Mouse (Mus musculus) neural tube, embryonic 12.5 days (tissue): ENCODE data around the gene Fam221b. TPM values are rescaled to one million over a fixed set of nuclear protein-coding genes. Genes with fewer than 3 reads are reported as not detected.

Experiments
- ATAC-seq: fragments of 200-750 bp; cut with Nextera tagmentation; 2 replicates; pipeline ENCODE4 v1.8.0; 2017; ENCODE audit warnings: low read depth, mild to moderate bottlenecking, moderate TSS enrichment, moderate library complexity; ENCODE audit not compliant: low FRiP score
- H3K27ac ChIP-seq: fragments of 300-500 bp; sonication (generic); 2 replicates; pipeline ENCODE4 v1.5.1; 2016
- H3K27me3 ChIP-seq: fragments of 300-500 bp; sonication (generic); replicated peaks from 2 replicates; pipeline ENCODE4 v1.6.1; 2016; ENCODE audit warnings: mild to moderate bottlenecking
- H3K36me3 ChIP-seq: fragments of 300-500 bp; sonication (generic); 2 replicates; pipeline ENCODE4 v1.6.1; 2016; ENCODE audit warnings: mild to moderate bottlenecking
- H3K4me1 ChIP-seq: fragments of 300-500 bp; sonication (generic); 2 replicates; pipeline ENCODE4 v1.6.1; 2016
- H3K4me2 ChIP-seq: fragments of 300-500 bp; sonication (generic); replicated peaks from 2 replicates; pipeline ENCODE4 v1.6.1; 2016; ENCODE audit warnings: mild to moderate bottlenecking
- H3K4me3 ChIP-seq: fragments of 300-500 bp; sonication (generic); 2 replicates; pipeline ENCODE4 v1.5.1; 2016
- H3K9ac ChIP-seq: fragments of 300-500 bp; sonication (generic); 2 replicates; pipeline ENCODE4 v1.6.1; 2016; ENCODE audit warnings: mild to moderate bottlenecking
- H3K9me3 ChIP-seq: fragments of 300-500 bp; sonication (generic); 2 replicates; pipeline ENCODE4 v1.6.1; 2016; ENCODE audit warnings: mild to moderate bottlenecking
- WGBS: fragments of 180-500 bp; shearing (Covaris S2); methylation state at CpG from one replicate; pipeline ENCODE4 v1.1.7; 2016; 5-methylcytosine and 5-hydroxymethylcytosine counted together
- polyA plus RNA-seq: library from polyadenylated mRNA; unstranded; fragments of >200 nt; fragmentation: Nextera tagmentation; extraction: Ambion mirVana; gene quantifications from 2 replicates; pipeline ENCODE4 v1.2.1, GENCODE M21; 2016

Gene Fam221b
- polyA plus RNA-seq, 1 experiment from 2014 or later: 3.2 TPM

DNA sequence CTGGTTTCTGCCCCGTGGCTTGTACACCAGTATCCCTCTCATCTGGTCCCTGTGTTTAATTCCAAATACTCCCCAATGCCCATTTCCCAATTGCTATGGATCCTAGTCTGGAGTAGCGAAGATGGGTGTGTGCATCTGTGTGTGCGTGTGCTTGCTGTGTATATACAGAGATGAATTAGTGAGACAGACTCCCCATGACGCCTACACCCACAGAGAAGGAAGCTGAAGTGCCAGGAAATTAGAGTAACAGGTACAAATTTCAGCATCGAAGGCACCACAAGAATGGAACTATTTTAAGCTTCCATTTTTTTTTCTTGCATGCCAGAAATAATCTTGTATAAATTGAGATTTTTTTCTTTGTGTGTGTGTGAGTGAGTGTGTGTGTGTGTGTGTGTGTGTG lies 22.1 kb upstream of the Fam221b start:
- Histone ChIP-seq H3K27me3 (no peaks in the 10 kb centered on the region), H3K4me3 (no peak overlapping the region), H3K36me3 (peaks cover 32% of the 10 kb centered on the region), H3K4me1 (no peaks in the 10 kb centered on the region), H3K9me3 (no peaks in the 10 kb centered on the region), H3K27ac (no peak overlapping the region), H3K4me2 (no peak overlapping the region), H3K9ac (no peak overlapping the region)
- WGBS: 86% methylated on average over 5 of the region's 5 CpGs
- ATAC-seq: no peak

DNA sequence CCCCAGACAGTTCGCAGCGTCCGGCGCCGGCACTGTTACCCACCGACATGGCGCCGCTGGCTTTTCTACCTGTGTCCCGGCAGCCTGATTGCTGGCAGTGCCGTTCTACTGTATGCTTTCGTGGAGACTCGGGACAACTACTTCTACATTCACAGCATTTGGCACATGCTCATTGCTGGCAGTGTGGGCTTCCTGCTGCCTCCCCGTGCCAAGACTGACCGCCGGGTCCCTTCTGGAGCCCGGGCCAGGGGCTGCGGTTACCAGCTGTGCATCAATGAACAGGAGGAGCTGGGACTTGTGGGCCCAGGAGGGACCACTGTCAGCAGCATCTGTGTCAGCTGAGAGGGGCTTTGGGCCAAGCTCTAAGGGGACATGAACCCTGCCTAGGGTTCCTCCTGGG lies 21.1 kb upstream of the Fam221b start:
- H3K4me2 ChIP-seq: no peak overlapping the region
- no peaks in the 10 kb centered on the region for H3K27me3 ChIP-seq
- no peak overlapping the region for H3K4me3 ChIP-seq
- 94% methylated on average over 17 of the region's 17 CpGs for WGBS
- peaks cover 42% of the 10 kb centered on the region for H3K36me3 ChIP-seq
- no peaks in the 10 kb centered on the region for H3K4me1 ChIP-seq
- no peak for ATAC-seq
- H3K9ac ChIP-seq: no peak overlapping the region
- H3K9me3 ChIP-seq: no peaks in the 10 kb centered on the region
- no peak overlapping the region for H3K27ac ChIP-seq

DNA sequence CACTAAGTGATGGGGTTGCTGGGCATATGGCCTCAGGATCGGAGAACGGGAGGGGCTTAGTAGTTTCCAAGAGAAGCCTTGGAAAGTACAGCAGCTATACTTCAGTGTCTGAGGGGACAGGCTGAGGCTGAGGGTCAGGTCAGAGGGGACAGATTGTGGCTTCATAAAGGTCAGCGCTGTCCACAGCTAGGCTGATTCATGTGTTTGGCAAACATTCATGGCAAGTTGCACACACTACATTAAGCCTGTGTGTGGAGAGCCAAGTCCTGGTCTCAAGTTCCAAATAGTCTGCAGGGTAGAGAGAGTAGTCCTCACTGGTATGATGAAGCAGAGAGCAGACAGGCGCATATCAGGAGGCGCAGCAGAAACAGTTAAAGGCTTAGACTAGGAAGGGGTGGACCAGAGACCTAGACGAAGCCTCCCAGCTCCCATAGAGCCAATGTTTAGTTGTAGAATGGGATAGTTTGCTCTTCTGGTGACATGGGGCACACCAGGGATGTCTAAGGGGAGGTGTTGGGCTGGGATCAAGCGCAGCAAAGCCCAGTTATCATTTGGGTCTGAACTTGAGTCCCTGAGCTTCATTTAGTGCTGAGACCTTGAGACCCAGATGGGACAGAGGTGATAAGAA lies 10.6 kb upstream of the Fam221b start:
- no peak for ATAC-seq
- WGBS: 92% methylated on average over 7 of the region's 7 CpGs

DNA sequence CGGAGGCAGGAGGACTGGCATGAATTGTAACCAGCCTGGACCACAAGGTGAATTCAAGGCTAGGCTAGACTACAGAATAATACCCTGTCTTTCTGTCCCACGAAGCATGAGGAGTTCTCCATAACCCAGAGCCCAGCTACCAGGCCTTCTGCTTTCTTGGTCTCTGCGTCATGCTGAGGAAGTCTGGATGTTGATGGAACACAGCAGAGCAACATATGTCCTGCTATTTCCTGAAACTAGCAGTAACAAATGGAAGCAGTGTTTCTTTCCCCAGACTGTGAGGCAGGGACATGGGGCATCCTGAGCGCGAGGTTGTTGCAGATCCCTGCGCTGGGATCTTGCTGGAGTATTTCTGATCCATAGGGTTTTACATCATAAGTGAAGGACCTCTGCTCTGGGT lies 9.6 kb upstream of the Fam221b start:
- H3K4me1 ChIP-seq: no peaks in the 10 kb centered on the region
- 89% methylated on average over 6 of the region's 6 CpGs for WGBS
- H3K27me3 ChIP-seq: no peaks in the 10 kb centered on the region
- H3K36me3 ChIP-seq: peaks cover 79% of the 10 kb centered on the region
- H3K4me2 ChIP-seq: no peak overlapping the region
- H3K4me3 ChIP-seq: no peak overlapping the region
- ATAC-seq: no peak
- H3K9me3 ChIP-seq: no peaks in the 10 kb centered on the region
- no peak overlapping the region for H3K27ac ChIP-seq
- H3K9ac ChIP-seq: no peak overlapping the region

More for the DNA sequence above, 10.6 kb upstream of the Fam221b start:
- Histone ChIP-seq H3K27ac (no peak overlapping the region), H3K4me3 (no peak overlapping the region), H3K9ac (no peak overlapping the region), H3K4me2 (no peak overlapping the region), H3K27me3 (no peaks in the 10 kb centered on the region), H3K9me3 (no peaks in the 10 kb centered on the region), H3K36me3 (peaks cover 76% of the 10 kb centered on the region), H3K4me1 (no peaks in the 10 kb centered on the region)

DNA sequence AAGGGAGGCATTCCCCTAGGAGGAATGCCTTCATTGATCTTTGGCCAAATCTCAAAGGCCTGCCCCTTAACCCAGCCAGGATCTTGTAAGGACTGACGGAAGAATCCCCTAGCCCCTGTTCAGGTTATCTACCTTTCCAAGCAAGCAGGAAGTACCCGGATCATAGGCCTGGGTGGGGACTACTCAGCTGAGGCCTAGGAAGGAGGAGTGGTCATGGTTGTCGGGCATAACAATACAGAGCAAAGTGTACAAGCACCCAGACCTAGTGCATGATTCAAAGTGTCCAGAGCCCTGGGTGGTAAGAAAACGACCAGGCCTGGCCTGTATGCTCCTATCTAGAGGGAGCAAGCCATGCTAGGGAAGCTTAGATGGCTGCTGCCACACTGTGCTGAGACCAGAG lies 6.7 kb upstream of the Fam221b start:
- no peak overlapping the region for H3K27ac ChIP-seq
- H3K4me3 ChIP-seq: no peak overlapping the region
- no peak for ATAC-seq
- H3K36me3 ChIP-seq: peaks cover 57% of the 10 kb centered on the region
- no peaks in the 10 kb centered on the region for H3K27me3 ChIP-seq
- 84% methylated on average over 4 of the region's 4 CpGs for WGBS
- peaks cover 13% of the 10 kb centered on the region; the same call in 1 of the 2 replicates for H3K4me1 ChIP-seq
- no peak overlapping the region for H3K4me2 ChIP-seq
- no peak overlapping the region for H3K9ac ChIP-seq
- H3K9me3 ChIP-seq: no peaks in the 10 kb centered on the region

DNA sequence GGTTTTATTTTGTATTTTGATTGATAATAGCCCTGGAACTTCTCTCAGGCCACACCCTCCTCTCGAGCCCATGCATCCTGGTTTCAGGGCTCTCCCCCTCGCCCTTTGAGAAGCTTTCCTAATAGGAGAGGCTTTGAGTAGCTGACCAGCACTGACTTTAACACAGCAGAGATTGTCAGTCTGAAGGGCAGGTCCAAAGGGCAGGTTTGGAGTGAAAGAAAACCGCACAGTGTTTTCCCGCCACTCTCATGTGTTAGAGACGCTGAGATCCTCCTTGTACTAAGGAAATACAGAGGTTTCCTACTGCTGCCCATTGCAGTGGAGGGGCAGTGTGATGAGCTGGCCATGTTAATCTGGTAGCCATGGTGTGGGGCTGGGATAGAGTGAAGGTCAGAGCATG lies 6.0 kb upstream of the Fam221b start:
- H3K9me3 ChIP-seq: no peaks in the 10 kb centered on the region
- peaks cover 53% of the 10 kb centered on the region for H3K36me3 ChIP-seq
- peaks cover 18% of the 10 kb centered on the region for H3K4me1 ChIP-seq
- no peak for ATAC-seq
- 64% methylated on average over 5 of the region's 5 CpGs for WGBS
- no peak overlapping the region for H3K4me2 ChIP-seq
- H3K4me3 ChIP-seq: no peak overlapping the region
- no peak overlapping the region for H3K27ac ChIP-seq
- no peak overlapping the region for H3K9ac ChIP-seq
- no peaks in the 10 kb centered on the region for H3K27me3 ChIP-seq

DNA sequence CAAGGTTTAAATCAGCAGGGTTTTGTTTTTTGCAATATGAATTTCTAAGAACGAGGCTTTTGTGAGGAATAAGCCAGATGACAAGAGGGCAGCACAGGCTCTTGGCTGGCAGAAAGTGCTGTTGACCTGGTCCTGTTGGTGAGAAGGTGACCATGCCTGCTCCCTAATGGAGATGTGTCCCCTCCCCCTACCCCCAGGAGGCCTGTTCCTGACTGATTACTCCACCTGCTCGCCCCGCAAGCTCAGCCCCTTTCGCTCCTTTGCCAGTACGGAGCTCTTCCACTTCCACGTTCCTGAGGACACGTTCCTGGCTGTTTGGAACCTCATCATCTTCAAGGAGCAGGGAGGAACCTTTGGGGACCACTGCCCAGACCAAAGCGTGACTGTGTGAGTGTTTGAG lies 4.8 kb upstream of the Fam221b start:
- no peak for ATAC-seq
- no peak overlapping the region for H3K27ac ChIP-seq
- 75% methylated on average over 8 of the region's 8 CpGs for WGBS
- H3K4me2 ChIP-seq: no peak overlapping the region
- no peaks in the 10 kb centered on the region for H3K9me3 ChIP-seq
- H3K4me1 ChIP-seq: peaks cover 25% of the 10 kb centered on the region
- no peak overlapping the region for H3K4me3 ChIP-seq
- no peak overlapping the region for H3K9ac ChIP-seq
- no peaks in the 10 kb centered on the region for H3K27me3 ChIP-seq
- peaks cover 47% of the 10 kb centered on the region for H3K36me3 ChIP-seq

DNA sequence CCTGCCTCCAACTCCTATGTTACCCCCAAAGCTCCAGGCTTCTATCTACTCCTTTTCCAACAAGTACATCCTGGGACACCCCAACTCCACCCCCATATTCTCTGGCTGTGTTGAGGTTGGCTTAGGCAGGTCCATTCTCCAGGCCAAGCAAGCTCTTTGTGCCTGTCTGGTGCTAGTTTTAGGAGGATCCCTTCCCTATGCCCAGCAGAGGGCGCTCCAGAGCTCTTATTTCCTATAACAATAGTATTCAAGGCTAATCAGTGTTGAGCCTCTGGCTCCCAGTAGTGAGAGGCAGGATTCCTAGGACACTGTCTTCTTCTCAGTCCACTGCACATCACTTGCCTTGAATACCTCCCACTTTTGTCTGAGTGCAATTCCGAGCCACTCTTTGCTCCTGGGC lies 3.1 kb upstream of the Fam221b start:
- peak; percentile 29; the same call in 1 of the 2 replicates for ATAC-seq
- no peak overlapping the region for H3K27ac ChIP-seq
- 1% methylated on average over 2 of the region's 2 CpGs for WGBS
- no peaks in the 10 kb centered on the region for H3K9me3 ChIP-seq
- peak overlapping the region; percentile 89 for H3K4me2 ChIP-seq
- no peaks in the 10 kb centered on the region for H3K27me3 ChIP-seq
- H3K36me3 ChIP-seq: peaks cover 30% of the 10 kb centered on the region
- peak overlapping the region; percentile 26; the same call in 1 of the 2 replicates for H3K9ac ChIP-seq
- H3K4me1 ChIP-seq: peaks cover 30% of the 10 kb centered on the region
- no peak overlapping the region for H3K4me3 ChIP-seq

DNA sequence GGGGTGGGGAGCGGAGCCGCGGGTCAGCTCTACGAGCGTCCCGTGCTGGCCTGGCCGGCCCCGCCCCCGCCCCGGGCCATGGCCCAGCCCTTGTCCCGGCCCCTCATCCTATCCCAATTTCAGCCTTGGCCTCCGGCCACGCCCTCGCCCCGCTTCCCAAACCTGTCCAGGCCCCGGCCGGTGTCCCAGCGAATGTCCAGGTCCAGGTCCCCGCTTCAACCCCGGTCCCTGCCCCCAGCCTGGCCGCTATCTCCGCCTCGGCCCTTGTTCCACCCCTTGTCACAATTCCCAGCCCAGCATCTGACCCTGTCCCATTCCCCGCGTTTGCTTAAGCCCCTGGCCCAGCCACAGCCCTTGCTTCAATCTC lies 466 bp upstream of the Fam221b start:
- H3K4me1 ChIP-seq: peaks cover 30% of the 10 kb centered on the region
- no peak overlapping the region for H3K27ac ChIP-seq
- WGBS: 0% methylated on average over 17 of the region's 25 CpGs
- peaks cover 4% of the 10 kb centered on the region; the same call in 1 of the 2 replicates for H3K36me3 ChIP-seq
- peak overlapping the region; percentile 97 for H3K9ac ChIP-seq
- no peaks in the 10 kb centered on the region for H3K9me3 ChIP-seq
- H3K27me3 ChIP-seq: peaks cover 10% of the 10 kb centered on the region
- peak overlapping the region; percentile 89 for H3K4me2 ChIP-seq
- H3K4me3 ChIP-seq: peak overlapping the region; percentile 87
- ATAC-seq: peak; percentile 68

DNA sequence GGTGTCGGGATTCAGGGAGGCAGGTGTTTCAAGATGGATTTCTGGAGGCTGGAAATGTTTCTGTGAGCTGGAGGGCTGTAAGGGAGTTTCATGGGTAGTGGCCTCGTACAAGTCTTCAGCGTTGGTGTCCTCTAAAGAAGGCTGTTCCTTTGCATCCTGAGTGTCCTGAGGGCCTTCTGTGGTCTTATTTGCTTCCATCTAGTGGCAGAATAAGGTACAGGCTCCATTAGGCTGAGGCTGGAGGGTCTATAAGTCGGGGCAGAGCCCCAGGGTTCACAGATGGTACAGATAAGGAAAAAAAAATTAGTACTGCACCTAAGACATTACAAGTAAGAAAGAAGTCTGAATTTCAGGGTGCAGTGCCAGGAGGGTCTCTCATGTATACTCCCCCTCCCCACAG lies 2.5 kb downstream of the Fam221b start:
- Histone ChIP-seq H3K4me1 (peaks cover 25% of the 10 kb centered on the region), H3K27me3 (peaks cover 29% of the 10 kb centered on the region), H3K4me2 (no peak overlapping the region), H3K4me3 (no peak overlapping the region), H3K27ac (no peak overlapping the region), H3K36me3 (no peaks in the 10 kb centered on the region), H3K9me3 (no peaks in the 10 kb centered on the region), H3K9ac (no peak overlapping the region)
- ATAC-seq: no peak
- 32% methylated on average over 4 of the region's 4 CpGs for WGBS

DNA sequence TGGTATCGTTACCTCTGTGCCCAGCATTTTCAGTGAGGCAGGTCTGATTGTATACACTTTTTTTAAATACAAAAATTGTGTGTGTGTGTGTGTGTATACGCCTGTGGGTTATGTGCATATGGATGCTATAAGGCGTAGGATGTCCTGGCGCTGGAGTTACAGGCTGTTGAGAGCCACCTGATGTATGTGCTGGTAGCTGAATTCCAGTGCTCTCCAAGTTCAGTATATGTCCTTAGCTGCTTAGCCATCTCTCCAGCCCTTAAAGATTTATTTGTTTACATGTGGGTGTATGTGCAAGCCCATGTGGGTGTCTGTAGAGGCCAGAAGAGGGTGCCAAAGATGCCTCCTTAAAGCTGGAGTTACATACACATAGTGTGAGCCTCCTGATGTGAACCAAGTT lies 11.8 kb downstream of the Fam221b start:
- no peak for ATAC-seq
- Histone ChIP-seq H3K27ac (no peak overlapping the region), H3K9ac (no peak overlapping the region), H3K4me1 (peaks cover 20% of the 10 kb centered on the region), H3K27me3 (peaks cover 15% of the 10 kb centered on the region; the same call in 1 of the 2 replicates), H3K9me3 (no peaks in the 10 kb centered on the region), H3K4me3 (no peak overlapping the region), H3K4me2 (peak overlapping the region; percentile 85), H3K36me3 (no peaks in the 10 kb centered on the region)
- WGBS: 63% methylated on average over 4 of the region's 4 CpGs

DNA sequence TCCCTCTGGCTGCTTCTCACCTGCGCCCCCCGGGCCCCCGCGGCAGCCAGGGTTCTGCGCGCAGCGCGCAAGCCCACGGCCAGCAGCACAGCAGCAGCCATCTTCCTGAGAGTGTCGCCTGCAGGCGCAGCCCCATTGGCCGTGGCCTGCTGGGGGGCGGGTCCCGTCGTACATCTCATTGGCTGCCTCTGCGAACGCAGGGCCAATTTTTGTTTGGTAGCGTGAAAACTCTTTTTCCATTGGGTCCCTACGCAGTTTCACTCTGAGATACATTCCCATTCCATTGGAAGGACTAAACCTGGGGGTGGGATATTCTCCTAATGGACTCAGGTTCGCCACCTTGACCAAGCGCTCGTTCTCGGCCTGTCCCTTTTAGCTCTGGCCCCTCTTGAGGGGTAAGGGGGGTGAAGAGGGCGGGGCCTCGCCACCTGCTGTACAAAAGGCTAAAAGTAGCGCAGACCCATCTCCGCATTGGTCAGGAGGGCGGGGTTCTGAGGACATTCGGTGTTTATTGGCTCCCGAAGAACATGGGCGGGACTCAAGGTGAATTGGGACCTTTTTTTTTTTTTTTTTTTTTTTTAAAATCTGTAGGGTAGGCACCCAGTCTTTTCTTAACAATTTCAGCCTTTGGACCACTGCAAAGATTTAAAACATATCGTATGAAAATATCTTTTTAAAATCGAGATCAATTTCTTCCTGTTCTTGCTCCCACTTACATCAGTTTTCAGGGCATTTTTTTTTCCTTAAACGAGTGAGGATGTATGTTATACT lies 12.4 kb downstream of the Fam221b start, which contains the start of gene Hint2:
Gene Hint2, minus strand, starts transcription at position 128 of the 771 bp plus-strand sequence.
- peak within 1 kb of the TSS; percentile 87 for H3K27ac ChIP-seq
- WGBS: 2% methylated on average over 34 of the region's 34 CpGs
- peak within 1 kb of the TSS; percentile 90 for H3K9ac ChIP-seq
- H3K36me3 ChIP-seq: peaks cover 4% of the 10 kb centered on the region; the same call in 1 of the 2 replicates
- peaks cover 20% of the 10 kb centered on the region for H3K4me1 ChIP-seq
- 0 out of 2 replicates have a peak, but pooled peaks cover 8% of the 10 kb centered on the region for H3K27me3 ChIP-seq
- peak within 1 kb of the TSS; percentile 81 for H3K4me3 ChIP-seq
- peak; percentile 98 for ATAC-seq
- H3K9me3 ChIP-seq: no peaks in the 10 kb centered on the region
- peak within 1 kb of the TSS; percentile 85 for H3K4me2 ChIP-seq
